Mouse (Mus musculus) liver, embryonic 14.5 days (tissue): ENCODE results near the gene Vps9d1. TPM values are rescaled to one million over a fixed set of nuclear protein-coding genes. Genes with fewer than 3 reads are reported as not detected.
A peak's percentile ranks its signal among the peaks of the same experiment; 100 is the strongest.

Experiments used
- ATAC-seq: fragments of 200-750 bp; cut with Nextera tagmentation; 2 replicates; pipeline ENCODE4 v1.8.0; 2017; ENCODE audit warnings: moderate number of reproducible peaks, mild to moderate bottlenecking, moderate library complexity; ENCODE audit not compliant: insufficient read depth
- DNase-seq, 3 experiments: peaks; one replicate each; pipeline ENCODE4 v3.0.0-alpha.2; 2012 to 2013; ENCODE audit warnings: low read depth in 3 of 3, low spot score in 3 of 3
- H3K27ac ChIP-seq: fragments of 300-500 bp; sonication (generic); 2 replicates; pipeline ENCODE4 v1.5.1; 2014; ENCODE audit warnings: moderate library complexity, mild to moderate bottlenecking, control low read depth, inconsistent platforms
- H3K27me3 ChIP-seq: fragments of 300-500 bp; sonication (generic); 2 replicates; pipeline ENCODE4 v1.6.1; 2014; ENCODE audit warnings: mild to moderate bottlenecking, low read length, moderate library complexity; ENCODE audit not compliant: control insufficient read depth, insufficient read depth
- H3K36me3 ChIP-seq: fragments of 300-500 bp; sonication (generic); replicated peaks from 2 replicates; pipeline ENCODE4 v1.6.1; 2014; ENCODE audit warnings: low read depth; ENCODE audit not compliant: control insufficient read depth, insufficient read depth
- H3K4me1 ChIP-seq, 2 experiments: fragments of 200-500 bp in 1 of 2; fragments of 300-500 bp in 1 of 2; sonication (generic) in 1 of 2; replicated peaks; 2 replicates each; pipeline ENCODE4 v1.6.1; 2012 to 2014; ENCODE audit warnings: antibody characterized with exemption in 1 of 2, inconsistent platforms in 1 of 2, low read length in 1 of 2; ENCODE audit not compliant: control insufficient read depth in 2 of 2, insufficient read depth in 2 of 2
- H3K4me2 ChIP-seq: fragments of 300-500 bp; sonication (generic); 2 replicates; pipeline ENCODE4 v1.6.1; 2014; ENCODE audit warnings: low read depth, mild to moderate bottlenecking, control low read depth, moderate library complexity
- H3K4me3 ChIP-seq, 2 experiments: fragments of 200-500 bp in 1 of 2; fragments of 300-500 bp in 1 of 2; sonication (generic) in 1 of 2; 2 replicates each; pipeline ENCODE4 v1.5.1; 2012 to 2014; ENCODE audit warnings: low read depth in 2 of 2, low read length in 2 of 2, mild to moderate bottlenecking in 2 of 2, control low read depth in 1 of 2, inconsistent platforms in 1 of 2, moderate library complexity in 1 of 2; ENCODE audit not compliant: insufficient read depth in 1 of 2
- H3K9ac ChIP-seq: fragments of 300-500 bp; sonication (generic); replicated peaks from 2 replicates; pipeline ENCODE4 v1.6.1; 2014; ENCODE audit warnings: mild to moderate bottlenecking, control low read depth, moderate library complexity
- H3K9me3 ChIP-seq: fragments of 300-500 bp; sonication (generic); 2 replicates; pipeline ENCODE4 v1.6.1; 2016; ENCODE audit warnings: low read length, mixed read lengths; ENCODE audit not compliant: control insufficient read depth
- CTCF ChIP-seq: IDR thresholded peaks from 2 replicates; pipeline ENCODE4 v1.5.1; 2016; ENCODE audit warnings: antibody characterized with exemption, low read depth, control low read depth
- EP300 ChIP-seq: IDR thresholded peaks from 2 replicates; pipeline ENCODE4 v1.6.1; 2016; ENCODE audit warnings: antibody characterized with exemption, low read depth
- WGBS: fragments of 180-500 bp; shearing (Covaris S2); extraction: QIAGEN DNeasy Blood & Tissue Kit; methylation state at CpG from one replicate; pipeline ENCODE4 v1.1.7; 2014; ENCODE audit not compliant: insufficient replicate concordance; 5-methylcytosine and 5-hydroxymethylcytosine counted together
- polyA plus RNA-seq, 2 experiments: library from polyadenylated mRNA; depleted of rRNA in 1 of 2; stranded (reverse) in 1 of 2; unstranded in 1 of 2; fragments of >200 nt; fragmentation: Nextera tagmentation in 1 of 2; extraction: Ambion mirVana in 1 of 2; gene quantifications; 2 replicates each; pipeline versions ENCODE4 v1.2.1 to v1.2.3; 2012 to 2014

Gene Vps9d1
- polyA plus RNA-seq, 2 experiments: 2.4 to 7.8 TPM

DNA sequence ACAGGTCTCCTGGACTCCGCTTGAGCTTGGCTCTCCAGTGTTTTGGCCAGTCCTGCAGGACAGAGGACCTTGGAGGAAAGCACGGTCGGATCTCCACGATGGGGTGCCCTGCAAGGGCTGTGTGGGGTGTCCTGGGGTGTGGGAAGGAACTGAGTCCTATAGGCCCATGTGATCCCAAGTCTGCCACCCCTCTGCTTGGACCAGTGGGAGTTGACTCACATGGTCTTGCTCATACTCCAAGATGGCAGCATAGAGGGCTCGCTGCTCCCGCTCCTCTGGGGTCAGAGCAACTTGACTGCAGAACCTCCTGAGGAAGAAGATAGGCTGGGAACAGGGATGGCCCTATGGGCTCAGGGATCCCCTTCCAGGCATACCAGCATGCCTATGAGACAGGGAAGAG is 6.4 kb downstream of the Vps9d1 start:
- Histone ChIP-seq H3K4me2 (no peak overlapping the region), H3K27me3 (no peaks in the 10 kb centered on the region), H3K9ac (no peak overlapping the region), H3K9me3 (no peaks in the 10 kb centered on the region), H3K4me3 (no peak overlapping the region), H3K36me3 (no peaks in the 10 kb centered on the region; the same call in 1 of the 2 replicates), H3K27ac (no peak overlapping the region), H3K4me1 (no peaks in the 10 kb centered on the region)
- 87% methylated on average over 6 of the region's 6 CpGs for WGBS
- ATAC-seq (no peak), DNase-seq (no peak)
- TF ChIP-seq EP300 (no peak), CTCF (no peak)

DNA sequence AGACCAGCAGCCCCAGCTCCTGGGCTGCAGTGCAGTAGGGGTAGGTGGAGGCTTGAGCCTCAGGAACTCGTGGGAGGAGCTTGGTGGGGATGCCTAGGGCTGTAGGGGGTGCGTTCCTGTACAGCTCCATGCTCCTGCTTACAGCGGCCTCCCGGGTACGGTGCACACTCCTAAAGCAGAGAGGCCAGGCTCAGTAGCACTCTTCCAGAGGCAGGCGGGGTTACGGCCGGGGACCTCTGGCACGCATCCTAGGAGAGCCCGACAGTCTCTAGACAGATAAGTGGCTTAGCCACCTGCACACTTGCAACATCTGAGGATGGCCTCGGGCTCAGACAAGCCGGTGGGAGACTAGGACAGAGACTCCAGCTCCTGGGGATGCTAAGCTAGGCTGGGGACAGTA is 8.6 kb downstream of the Vps9d1 start:
- Histone ChIP-seq H3K9me3 (no peaks in the 10 kb centered on the region), H3K4me2 (no peak overlapping the region), H3K4me1 (no peaks in the 10 kb centered on the region), H3K36me3 (no peaks in the 10 kb centered on the region; the same call in 1 of the 2 replicates), H3K4me3 (no peak overlapping the region), H3K9ac (no peak overlapping the region), H3K27ac (no peak overlapping the region), H3K27me3 (no peaks in the 10 kb centered on the region)
- TF ChIP-seq CTCF: no peak
- no peak for TF ChIP-seq EP300
- DNase-seq (no peak), ATAC-seq (no peak)
- WGBS: 80% methylated on average over 12 of the region's 12 CpGs

DNA sequence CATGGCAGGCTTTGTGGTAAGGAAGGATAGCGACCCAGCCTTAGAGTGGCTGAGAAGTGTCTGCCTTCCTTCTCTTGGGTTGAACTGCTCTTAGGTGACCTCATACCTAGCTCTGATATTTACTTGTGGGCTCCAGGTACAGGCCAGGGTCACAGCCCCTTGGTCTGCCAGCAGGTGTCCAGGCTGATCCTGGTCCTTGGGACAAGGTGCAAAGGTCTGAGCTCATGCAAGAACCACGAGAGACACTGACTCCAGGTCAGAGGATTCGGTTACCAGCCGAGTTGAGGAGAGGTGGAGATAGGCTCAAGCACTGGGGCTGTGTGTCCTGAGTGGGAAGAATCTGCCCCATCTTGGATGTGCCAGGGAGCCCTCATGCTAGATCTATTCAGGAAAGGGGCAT is 9.8 kb downstream of the Vps9d1 start:
- no peak overlapping the region for H3K27ac ChIP-seq
- ATAC-seq: no peak
- H3K4me1 ChIP-seq: no peaks in the 10 kb centered on the region
- no peak for TF ChIP-seq CTCF
- no peak for TF ChIP-seq EP300
- no peaks in the 10 kb centered on the region for H3K27me3 ChIP-seq
- H3K4me3 ChIP-seq: no peak overlapping the region
- no peaks in the 10 kb centered on the region for H3K9me3 ChIP-seq
- no peak overlapping the region for H3K9ac ChIP-seq
- H3K4me2 ChIP-seq: no peak overlapping the region
- 60% methylated on average over 4 of the region's 4 CpGs for WGBS
- DNase-seq: no peak
- no peaks in the 10 kb centered on the region for H3K36me3 ChIP-seq

DNA sequence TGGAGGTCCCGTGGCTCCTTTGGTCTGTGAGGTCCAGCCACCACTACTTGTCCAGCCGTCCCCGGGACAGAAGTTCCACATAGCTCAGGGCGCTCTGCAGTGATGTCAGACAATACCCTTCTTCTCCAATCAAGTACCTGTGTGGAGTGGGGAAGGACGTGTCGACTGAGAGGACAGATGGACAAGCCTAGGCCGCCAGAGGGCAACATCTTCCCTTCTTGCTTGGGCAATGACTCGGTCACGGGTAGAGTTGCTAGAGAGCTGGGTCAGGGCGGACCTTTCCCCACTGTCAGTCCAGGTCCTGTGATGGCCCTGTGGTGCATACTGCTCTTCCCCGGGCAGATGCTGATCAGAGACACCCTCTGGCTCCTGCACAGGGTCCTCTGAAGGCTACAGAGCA is 11.1 kb downstream of the Vps9d1 start:
- Histone ChIP-seq H3K9me3 (no peaks in the 10 kb centered on the region), H3K27ac (no peak overlapping the region), H3K36me3 (no peaks in the 10 kb centered on the region), H3K27me3 (no peaks in the 10 kb centered on the region), H3K4me1 (no peaks in the 10 kb centered on the region), H3K4me3 (no peak overlapping the region), H3K4me2 (no peak overlapping the region), H3K9ac (no peak overlapping the region)
- WGBS: 61% methylated on average over 11 of the region's 11 CpGs
- ATAC-seq (0 out of 2 replicates have a peak, but pooled peaks have one; percentile 9), DNase-seq (no peak)
- TF ChIP-seq EP300: no peak
- peak; percentile 57 for TF ChIP-seq CTCF

DNA sequence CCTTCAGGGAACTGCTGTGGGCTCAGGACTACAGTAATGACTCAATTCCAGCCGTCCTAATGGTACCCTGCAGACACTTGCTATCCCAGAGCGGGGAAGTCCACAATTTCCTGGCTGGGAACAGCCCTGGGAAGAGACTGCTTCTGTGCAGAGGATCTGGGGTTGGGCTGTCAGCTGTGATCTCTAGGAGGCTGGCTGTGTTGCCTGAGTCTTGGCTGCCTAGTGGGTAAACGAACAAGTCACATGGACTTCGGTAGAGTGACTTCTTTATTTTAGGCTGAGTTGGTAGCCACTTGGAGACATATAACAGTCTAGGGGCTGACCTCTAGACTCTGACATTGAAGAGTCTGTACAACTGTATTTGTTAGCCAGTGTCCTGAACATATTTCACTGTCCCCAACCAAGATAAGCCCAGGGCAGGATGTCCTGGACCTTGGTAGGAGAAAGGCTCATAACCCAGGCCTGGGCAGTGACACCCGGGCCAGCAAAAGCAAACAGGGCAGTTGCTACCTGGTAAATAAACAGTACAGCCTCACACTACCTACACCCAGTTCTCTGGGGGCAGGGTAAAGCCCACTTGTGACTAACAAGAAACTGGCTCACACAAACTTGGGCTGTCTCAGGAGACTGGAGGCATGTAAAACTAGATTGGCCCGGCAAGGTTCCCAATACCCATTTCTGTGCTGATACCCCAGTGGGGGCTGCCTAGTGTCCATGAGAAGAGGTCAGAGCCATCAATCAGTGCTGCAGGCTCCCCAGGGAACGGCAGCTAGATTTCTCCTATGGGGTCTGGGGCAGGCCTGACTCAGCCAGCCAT is 11.8 kb downstream of the Vps9d1 start:
- H3K9ac ChIP-seq: no peak overlapping the region
- no peak for ATAC-seq

More for the DNA sequence above, 11.8 kb downstream of the Vps9d1 start:
- H3K4me2 ChIP-seq: no peak overlapping the region
- DNase-seq: no peak
- H3K4me1 ChIP-seq: no peaks in the 10 kb centered on the region
- H3K36me3 ChIP-seq: no peaks in the 10 kb centered on the region
- TF ChIP-seq EP300 (no peak), CTCF (no peak)
- no peaks in the 10 kb centered on the region for H3K9me3 ChIP-seq
- no peak overlapping the region for H3K4me3 ChIP-seq
- WGBS: 63% methylated on average over 7 of the region's 7 CpGs
- no peak overlapping the region for H3K27ac ChIP-seq
- no peaks in the 10 kb centered on the region for H3K27me3 ChIP-seq
